Mouse (Mus musculus): ENCODE measurements around the gene Ctxn1. TPM values are rescaled to one million over a fixed set of nuclear protein-coding genes. Genes with fewer than 3 reads are reported as not detected.

Gene Ctxn1
- polyA plus RNA-seq, 1 experiment from 2014 or later = 257 TPM

Other genes starting within 250 kb of the Ctxn1 start
- gene Cd209f, start 153.4 kb downstream of the Ctxn1 start, polyA plus RNA-seq (2015; fragmentation: Nextera tagmentation; extraction: Ambion mirVana) = 0.23 TPM in 1 of 2 replicates, not detected in the other
- gene Cd209g, start 125.2 kb downstream of the Ctxn1 start, polyA plus RNA-seq (2015; fragmentation: Nextera tagmentation; extraction: Ambion mirVana) = not detected in 2 replicates
- 91.4 and 92.5 TPM in 2 replicates for gene Evi5l, start 92.7 kb downstream of the Ctxn1 start, polyA plus RNA-seq (2015; fragmentation: Nextera tagmentation; extraction: Ambion mirVana)
- gene Prr36, start 41.8 kb downstream of the Ctxn1 start, polyA plus RNA-seq (2015; fragmentation: Nextera tagmentation; extraction: Ambion mirVana) = 44.2 and 52.1 TPM in 2 replicates
- gene Lrrc8e, start 32.4 kb downstream of the Ctxn1 start, polyA plus RNA-seq (2015; fragmentation: Nextera tagmentation; extraction: Ambion mirVana) = 0.17 TPM in 1 of 2 replicates, not detected in the other
- 33.0 and 36.9 TPM in 2 replicates for gene Map2k7, start 20.5 kb downstream of the Ctxn1 start, polyA plus RNA-seq (2015; fragmentation: Nextera tagmentation; extraction: Ambion mirVana)
- 0.90 and 1.2 TPM in 2 replicates for gene Gm49320, start 20.4 kb downstream of the Ctxn1 start, polyA plus RNA-seq (2015; fragmentation: Nextera tagmentation; extraction: Ambion mirVana)
- gene Tgfbr3l, start 11.1 kb downstream of the Ctxn1 start, polyA plus RNA-seq (2015; fragmentation: Nextera tagmentation; extraction: Ambion mirVana) = 8.0 and 8.5 TPM in 2 replicates
- gene Snapc2, start 6.2 kb downstream of the Ctxn1 start, polyA plus RNA-seq (2015; fragmentation: Nextera tagmentation; extraction: Ambion mirVana) = 62.7 and 64.1 TPM in 2 replicates
- 44.5 and 45.1 TPM in 2 replicates for gene Timm44, start 16.6 kb upstream of the Ctxn1 start, polyA plus RNA-seq (2015; fragmentation: Nextera tagmentation; extraction: Ambion mirVana)
- gene Ccl25, start 65.9 kb upstream of the Ctxn1 start, polyA plus RNA-seq (2015; fragmentation: Nextera tagmentation; extraction: Ambion mirVana) = 20.0 and 23.2 TPM in 2 replicates
- 152 and 163 TPM in 2 replicates for gene Elavl1, start 66.1 kb upstream of the Ctxn1 start, polyA plus RNA-seq (2015; fragmentation: Nextera tagmentation; extraction: Ambion mirVana)
- gene Cers4, start 233.8 kb upstream of the Ctxn1 start, polyA plus RNA-seq (2015; fragmentation: Nextera tagmentation; extraction: Ambion mirVana) = 37.6 and 39.5 TPM in 2 replicates